Mouse (Mus musculus) kidney, postnatal 0 days (tissue): Measurements from ENCODE around the gene Aig1. TPM values are rescaled to one million over a fixed set of nuclear protein-coding genes. Genes with fewer than 3 reads are reported as not detected.
A peak's percentile ranks its signal among the peaks of the same experiment; 100 is the strongest.

ENCODE experiments used
- ATAC-seq: fragments of 200-750 bp; cut with Nextera tagmentation; replicated peaks from 2 replicates; pipeline ENCODE4 v1.8.0; 2017; ENCODE audit warnings: low read depth, moderate number of reproducible peaks, moderate TSS enrichment, moderate library complexity; ENCODE audit not compliant: low FRiP score
- DNase-seq: peaks from one replicate; pipeline ENCODE4 v3.0.0-alpha.2; 2016; ENCODE audit warnings: low spot score
- H3K27ac ChIP-seq: fragments of 300-500 bp; sonication (generic); 2 replicates; pipeline ENCODE4 v1.5.1; 2014; ENCODE audit warnings: mild to moderate bottlenecking
- H3K27me3 ChIP-seq: fragments of 300-500 bp; sonication (generic); 2 replicates; pipeline ENCODE4 v1.6.1; 2014; ENCODE audit warnings: low read length, mixed read lengths; ENCODE audit not compliant: insufficient read depth
- H3K36me3 ChIP-seq: fragments of 300-500 bp; sonication (generic); 2 replicates; pipeline ENCODE4 v1.6.1; 2014; ENCODE audit warnings: low read length, mixed read lengths; ENCODE audit not compliant: insufficient read depth
- H3K4me1 ChIP-seq: fragments of 300-500 bp; sonication (generic); replicated peaks from 2 replicates; pipeline ENCODE4 v1.6.1; 2014; ENCODE audit warnings: antibody characterized with exemption, low read length, mixed read lengths; ENCODE audit not compliant: insufficient read depth
- H3K4me2 ChIP-seq: fragments of 300-500 bp; sonication (generic); 2 replicates; pipeline ENCODE4 v1.6.1; 2014; ENCODE audit warnings: mild to moderate bottlenecking, low read length, moderate library complexity, mixed read lengths
- H3K4me3 ChIP-seq: fragments of 300-500 bp; sonication (generic); replicated peaks from 2 replicates; pipeline ENCODE4 v1.5.1; 2014; ENCODE audit warnings: low read depth, low read length
- H3K9ac ChIP-seq: fragments of 300-500 bp; sonication (generic); 2 replicates; pipeline ENCODE4 v1.6.1; 2014; ENCODE audit warnings: low read depth, low read length
- H3K9me3 ChIP-seq: fragments of 300-500 bp; sonication (generic); replicated peaks from 2 replicates; pipeline ENCODE4 v1.6.1; 2016; ENCODE audit warnings: low read length, inconsistent platforms, mixed read lengths
- CTCF ChIP-seq: IDR thresholded peaks from 2 replicates; pipeline ENCODE4 v1.5.1; 2016; ENCODE audit warnings: antibody characterized with exemption, low read depth, mild to moderate bottlenecking, moderate library complexity
- WGBS: fragments of 180-500 bp; shearing (Covaris S2); extraction: QIAGEN DNeasy Blood & Tissue Kit; methylation state at CpG from one replicate; pipeline ENCODE4 v1.1.7; 2014; 5-methylcytosine and 5-hydroxymethylcytosine counted together
- polyA plus RNA-seq: library from polyadenylated mRNA; unstranded; fragments of >200 nt; fragmentation: Nextera tagmentation; extraction: Ambion mirVana; gene quantifications from 2 replicates; pipeline ENCODE4 v1.2.1, GENCODE M21; 2015

Aig1 gene
- polyA plus RNA-seq, 1 experiment from 2014 or later, result 64.1 TPM

DNA sequence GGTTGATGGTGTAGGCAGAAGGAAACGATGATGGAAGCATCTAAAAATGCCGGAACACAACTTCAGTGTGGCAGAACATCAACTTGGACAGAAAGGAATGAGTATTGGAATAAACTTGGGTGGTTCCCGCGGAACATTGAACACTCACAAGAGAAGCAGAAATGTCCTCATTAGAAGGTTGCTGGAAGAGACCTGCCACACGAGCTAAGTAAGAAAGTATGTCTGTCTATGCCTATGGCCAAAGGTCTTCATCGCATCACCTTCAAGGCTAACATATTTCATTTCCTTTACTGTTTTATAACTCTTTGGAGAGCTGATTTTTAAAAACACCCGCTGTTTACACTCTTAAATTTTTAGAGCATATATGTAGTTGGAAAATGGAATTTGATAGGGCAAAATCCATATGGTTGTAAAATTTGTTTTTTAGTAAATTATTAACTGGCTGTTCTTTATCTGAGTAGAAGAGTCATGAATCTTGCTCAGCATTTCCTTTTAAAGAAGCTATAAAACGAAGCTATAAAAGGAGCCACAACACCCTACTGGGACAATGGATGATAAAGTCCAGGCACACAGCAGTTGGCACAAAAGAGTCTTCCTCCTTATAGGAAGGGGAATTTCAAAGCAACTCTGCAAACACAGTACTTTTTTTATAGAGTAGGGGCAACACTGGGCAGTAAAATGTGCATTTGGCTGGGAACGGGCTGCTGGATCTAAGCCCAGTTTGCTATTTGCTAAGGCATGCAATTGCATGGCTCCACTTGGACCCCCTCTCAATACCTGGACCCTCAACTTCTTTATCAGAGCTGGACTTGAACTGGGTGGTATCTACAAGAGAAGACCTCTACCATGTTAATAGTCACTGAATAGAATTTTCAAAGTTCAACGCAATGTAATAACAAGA is 14.4 kb upstream of the Aig1 start:
- H3K9ac ChIP-seq, result no peak overlapping the region
- peak; percentile 56 for DNase-seq
- WGBS, result 72% methylated on average over 10 of the region's 10 CpGs
- H3K27ac ChIP-seq, result no peak overlapping the region
- H3K9me3 ChIP-seq, result no peaks in the 10 kb centered on the region
- H3K27me3 ChIP-seq, result no peaks in the 10 kb centered on the region
- no peaks in the 10 kb centered on the region for H3K4me1 ChIP-seq
- no peak for ATAC-seq
- no peaks in the 10 kb centered on the region for H3K36me3 ChIP-seq
- no peak overlapping the region for H3K4me3 ChIP-seq
- no peak overlapping the region for H3K4me2 ChIP-seq
- no peak for TF ChIP-seq CTCF

- Histone ChIP-seq H3K9me3 (no peaks in the 10 kb centered on the region), H3K27me3 (no peaks in the 10 kb centered on the region)
- DNase-seq, result no peak
Observed at GRCm38 (mm10) chr10:13882490-13882889, 13.7 kb upstream of the Aig1 start.

DNA sequence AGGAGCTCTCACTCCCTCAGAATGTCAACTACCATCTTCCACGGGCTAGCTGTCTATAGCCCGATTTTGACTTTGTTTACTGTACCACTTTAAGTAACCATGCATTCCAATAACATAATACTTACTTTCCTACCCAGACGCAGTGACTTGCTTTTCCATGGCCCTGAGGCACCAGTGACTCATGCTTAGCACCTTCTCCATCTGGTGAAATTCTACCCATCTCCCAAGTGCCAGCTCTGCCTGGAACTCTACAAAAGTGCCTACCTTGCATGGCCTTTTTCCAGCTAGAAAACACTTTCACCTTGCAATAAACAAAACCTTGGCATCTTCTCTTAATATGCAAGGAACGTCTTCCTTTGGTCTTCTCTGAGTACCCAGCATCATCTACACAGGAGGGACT is 9.9 kb upstream of the Aig1 start:
- Histone ChIP-seq H3K9ac (no peak overlapping the region), H3K4me1 (no peaks in the 10 kb centered on the region), H3K36me3 (no peaks in the 10 kb centered on the region), H3K4me2 (no peak overlapping the region), H3K27me3 (no peaks in the 10 kb centered on the region), H3K4me3 (no peak overlapping the region), H3K27ac (no peak overlapping the region), H3K9me3 (no peaks in the 10 kb centered on the region)
- TF ChIP-seq CTCF, result no peak
- WGBS, result 86% methylated on average over 4 of the region's 4 CpGs
- ATAC-seq (no peak), DNase-seq (no peak)

More at GRCm38 (mm10) chr10:13882490-13882889, 13.7 kb upstream of the Aig1 start:
- H3K4me3 ChIP-seq, result no peak overlapping the region
- no peak overlapping the region for H3K4me2 ChIP-seq
- 79% methylated on average over 9 of the region's 9 CpGs for WGBS
- H3K9ac ChIP-seq, result no peak overlapping the region
- no peaks in the 10 kb centered on the region for H3K36me3 ChIP-seq
- ATAC-seq, result no peak
- TF ChIP-seq CTCF, result no peak
- no peak overlapping the region for H3K27ac ChIP-seq
- no peaks in the 10 kb centered on the region for H3K4me1 ChIP-seq

GRCm38 (mm10) chr10:13875038-13875420 is 6.2 kb upstream of the Aig1 start:
- 72% methylated on average over 4 of the region's 4 CpGs for WGBS
- H3K36me3 ChIP-seq, result no peaks in the 10 kb centered on the region
- no peak for DNase-seq

GRCm38 (mm10) chr10:13874301-13875037 is 5.7 kb upstream of the Aig1 start:
- no peak overlapping the region for H3K4me2 ChIP-seq
- ATAC-seq (no peak), DNase-seq (no peak)
- no peak overlapping the region for H3K9ac ChIP-seq
- no peaks in the 10 kb centered on the region for H3K9me3 ChIP-seq
- no peak overlapping the region for H3K4me3 ChIP-seq
- H3K36me3 ChIP-seq, result no peaks in the 10 kb centered on the region
- H3K4me1 ChIP-seq, result 0 out of 2 replicates have a peak, but pooled peaks cover 3% of the 10 kb centered on the region
- no peak for TF ChIP-seq CTCF
- WGBS, result 82% methylated on average over 10 of the region's 10 CpGs
- no peak overlapping the region for H3K27ac ChIP-seq
- H3K27me3 ChIP-seq, result no peaks in the 10 kb centered on the region

More at GRCm38 (mm10) chr10:13875038-13875420, 6.2 kb upstream of the Aig1 start:
- H3K27me3 ChIP-seq, result no peaks in the 10 kb centered on the region
- no peak overlapping the region for H3K27ac ChIP-seq
- H3K9me3 ChIP-seq, result no peaks in the 10 kb centered on the region
- no peak overlapping the region for H3K4me2 ChIP-seq
- H3K4me3 ChIP-seq, result no peak overlapping the region
- no peaks in the 10 kb centered on the region for H3K4me1 ChIP-seq
- TF ChIP-seq CTCF, result no peak
- no peak for ATAC-seq
- H3K9ac ChIP-seq, result no peak overlapping the region

- WGBS, result 89% methylated on average over 3 of the region's 3 CpGs
- H3K27me3 ChIP-seq, result no peaks in the 10 kb centered on the region
- ATAC-seq (no peak), DNase-seq (no peak)
- H3K9ac ChIP-seq, result no peak overlapping the region
- no peak overlapping the region for H3K27ac ChIP-seq
- H3K4me3 ChIP-seq, result no peak overlapping the region
- peak; percentile 19; the same call in 1 of the 2 replicates for TF ChIP-seq CTCF
- no peaks in the 10 kb centered on the region for H3K36me3 ChIP-seq
- H3K4me2 ChIP-seq, result no peak overlapping the region
- no peaks in the 10 kb centered on the region for H3K9me3 ChIP-seq
- H3K4me1 ChIP-seq, result 0 out of 2 replicates have a peak, but pooled peaks cover 12% of the 10 kb centered on the region
Observed at GRCm38 (mm10) chr10:13870531-13870930, 1.8 kb upstream of the Aig1 start.
